Mouse (Mus musculus) ovary, adult 18-20 months (tissue): ENCODE measurements at regions not wholly inside any gene's neighbourhood (a gene's known extent, or its start where the extent isn't known, plus 50 kb on each side); places are given as distances from the start of the nearest gene placed in this dataset.

Experiments used
- DNase-seq: peaks from one replicate; pipeline ENCODE4 v3.0.0; 2022; ENCODE audit warnings: low spot score, mixed read lengths

GRCm38 (mm10) chr17:4199698-4200153 is 503.7 kb upstream of the Nox3 start:
- no peak for DNase-seq

DNA sequence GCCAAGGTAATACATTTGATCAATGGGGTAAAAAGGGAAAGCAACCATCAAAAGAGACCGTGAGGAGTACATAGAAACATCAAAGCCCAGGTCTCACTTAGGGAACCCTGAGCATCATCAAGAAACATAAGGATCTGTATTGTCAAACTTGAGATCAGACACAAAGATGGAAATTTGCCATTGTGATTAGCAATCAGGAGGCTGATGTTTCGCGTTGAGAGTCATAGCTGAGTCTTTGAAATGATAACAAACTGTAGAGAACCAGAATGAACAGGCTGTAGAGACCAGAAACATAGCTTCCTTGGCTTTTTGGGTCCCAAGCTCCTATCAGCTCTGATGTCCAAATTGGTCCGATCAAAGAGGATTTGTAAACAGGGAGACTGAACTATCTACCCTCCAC is 505.2 kb upstream of the Nox3 start:
- no peak for DNase-seq

DNA sequence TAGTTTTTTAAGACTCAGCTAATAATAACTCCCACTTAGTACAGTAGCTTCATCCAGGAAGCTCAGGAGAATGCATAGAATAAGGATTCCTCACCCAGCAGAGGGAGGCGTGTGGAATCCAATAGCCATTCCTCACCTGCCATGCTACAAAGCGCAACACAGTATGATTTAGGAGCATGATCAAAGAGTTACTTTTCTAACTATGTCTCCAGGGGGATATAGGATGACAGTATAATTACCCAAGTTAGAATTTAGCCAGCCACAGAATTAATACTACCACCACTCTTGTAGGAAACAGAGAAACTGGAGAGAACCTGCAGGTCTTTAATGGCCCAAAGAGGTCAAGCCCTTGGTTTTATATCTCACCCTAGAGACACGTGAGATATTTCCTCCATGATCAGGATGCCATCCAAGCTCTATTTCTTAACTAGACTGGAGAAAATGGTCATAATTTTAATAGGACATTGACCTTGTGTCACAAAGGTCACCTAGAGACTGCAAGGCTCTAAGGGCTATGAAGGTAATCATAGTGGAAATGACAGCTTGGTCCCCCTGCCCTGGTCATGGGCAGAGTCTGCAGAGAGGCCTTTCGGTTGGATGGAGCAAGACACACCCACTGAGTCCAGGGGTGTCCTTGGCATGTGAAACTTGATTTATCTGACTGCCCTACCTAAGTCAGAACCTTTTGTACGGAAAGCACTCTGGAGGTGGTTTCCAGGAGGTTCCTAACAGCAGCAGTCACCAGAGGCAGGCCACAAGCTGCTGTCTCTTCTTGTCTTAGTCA is 512.3 kb upstream of the Nox3 start:
- no peak for DNase-seq

DNA sequence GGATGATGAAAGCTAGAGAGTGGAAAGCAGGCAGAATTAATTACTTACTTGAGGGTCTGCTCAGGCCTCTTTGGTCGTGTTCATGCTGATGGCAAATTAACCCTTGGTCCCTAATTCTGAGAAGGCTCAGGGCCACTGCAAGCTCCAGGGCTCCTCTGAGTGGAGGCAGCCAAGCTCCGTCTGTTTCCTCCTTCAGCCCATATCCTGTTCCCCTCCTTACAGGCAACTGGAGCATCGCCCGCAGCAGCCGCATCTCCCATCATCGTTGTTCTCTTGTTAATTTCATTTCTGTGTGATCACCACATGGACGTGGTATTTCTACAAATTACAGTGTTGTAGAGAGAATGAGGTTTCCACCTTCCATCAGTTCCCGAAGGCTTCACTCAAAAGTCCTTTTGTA is 513.6 kb upstream of the Nox3 start:
- DNase-seq, result no peak

- DNase-seq, result no peak
Measured at GRCm38 (mm10) chr17:4212586-4212985, 516.5 kb upstream of the Nox3 start.

GRCm38 (mm10) chr17:4214970-4215369 is 518.9 kb upstream of the Nox3 start:
- no peak for DNase-seq

- no peak for DNase-seq
Measured at GRCm38 (mm10) chr17:4216203-4216602, 520.1 kb upstream of the Nox3 start.

DNA sequence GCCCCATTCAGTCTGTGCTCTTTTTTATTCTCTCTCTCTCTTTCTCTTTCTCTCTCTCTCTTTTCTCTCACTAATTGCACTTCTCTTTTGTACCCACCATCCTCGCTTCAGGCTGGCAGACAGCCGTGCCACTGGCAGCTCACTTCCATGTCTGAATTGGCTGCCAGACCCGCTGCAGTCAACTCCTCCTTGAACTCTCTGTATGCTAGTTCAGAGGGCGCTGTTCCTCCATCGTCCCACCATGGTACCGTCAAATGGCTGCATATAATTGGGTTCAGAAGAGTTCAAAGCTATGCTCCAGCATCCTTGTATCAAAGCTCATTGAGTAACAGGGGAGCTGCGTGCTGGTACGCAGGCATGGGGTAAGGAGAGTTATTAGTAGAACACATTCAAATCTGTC is 520.7 kb upstream of the Nox3 start:
- no peak for DNase-seq

GRCm38 (mm10) chr17:4220661-4221360 is 524.8 kb upstream of the Nox3 start:
- no peak for DNase-seq

GRCm38 (mm10) chr17:4227889-4228288 is 531.8 kb upstream of the Nox3 start:
- no peak for DNase-seq

DNA sequence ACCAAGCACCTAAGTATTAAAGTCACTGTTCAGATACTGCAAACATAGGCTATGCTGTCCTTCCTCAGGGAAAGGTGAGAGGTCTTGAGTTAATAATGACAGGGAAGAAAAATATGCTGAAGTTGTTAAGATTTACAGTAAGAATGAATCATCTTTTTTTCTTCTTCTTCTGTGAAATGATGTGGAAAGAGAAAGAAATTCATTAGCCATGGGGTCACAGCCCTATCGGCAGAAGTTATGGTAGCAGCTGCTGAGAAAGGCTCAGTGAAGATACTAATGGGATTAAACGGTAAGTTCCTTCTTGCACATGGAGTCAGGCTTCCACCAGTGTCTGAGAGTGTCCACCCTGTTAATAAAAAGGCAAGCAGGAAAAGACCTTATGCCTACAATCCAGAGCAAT is 533.9 kb upstream of the Nox3 start:
- DNase-seq, result no peak

- no peak for DNase-seq
Measured at GRCm38 (mm10) chr17:4250476-4250875, 554.4 kb upstream of the Nox3 start.

DNA sequence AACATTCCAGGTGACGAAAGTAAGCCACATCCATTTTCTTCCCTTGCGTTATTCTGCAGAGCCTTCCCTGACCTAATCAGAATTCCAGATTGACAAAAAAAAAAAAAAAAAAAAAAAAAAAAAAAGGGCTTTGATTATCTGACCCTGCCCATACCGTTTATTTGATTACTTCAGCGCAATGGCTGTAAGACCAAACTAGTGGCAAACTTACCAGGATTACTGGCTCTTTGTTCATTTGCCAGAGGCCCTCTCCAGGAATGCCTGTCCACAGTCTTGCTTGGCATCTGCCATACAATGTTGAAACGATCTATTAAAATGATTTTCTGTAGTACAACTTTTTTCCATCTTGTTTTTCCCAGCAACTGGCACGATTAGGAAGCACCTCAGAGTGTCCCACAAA is 569.4 kb upstream of the Nox3 start:
- no peak for DNase-seq

DNA sequence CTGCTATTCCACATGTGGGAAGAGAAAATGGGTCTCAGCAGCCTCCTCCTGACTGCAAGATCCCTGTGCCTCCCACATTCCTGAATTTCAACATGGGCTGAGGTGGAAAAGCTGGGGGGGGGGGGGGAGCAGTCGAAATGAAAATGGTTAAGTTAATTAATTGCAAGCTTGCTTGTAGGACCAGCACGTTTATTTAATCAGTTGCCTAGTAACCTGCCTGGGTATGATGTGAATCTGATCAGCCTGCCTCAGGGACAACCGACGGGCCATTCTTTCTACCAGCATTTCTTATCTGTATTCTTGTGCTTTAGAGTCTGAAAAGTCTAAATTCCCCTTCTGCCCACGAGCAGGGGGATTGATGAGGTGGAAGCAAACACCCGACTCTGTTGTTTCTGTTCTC is 569.9 kb upstream of the Nox3 start:
- DNase-seq, result no peak

DNA sequence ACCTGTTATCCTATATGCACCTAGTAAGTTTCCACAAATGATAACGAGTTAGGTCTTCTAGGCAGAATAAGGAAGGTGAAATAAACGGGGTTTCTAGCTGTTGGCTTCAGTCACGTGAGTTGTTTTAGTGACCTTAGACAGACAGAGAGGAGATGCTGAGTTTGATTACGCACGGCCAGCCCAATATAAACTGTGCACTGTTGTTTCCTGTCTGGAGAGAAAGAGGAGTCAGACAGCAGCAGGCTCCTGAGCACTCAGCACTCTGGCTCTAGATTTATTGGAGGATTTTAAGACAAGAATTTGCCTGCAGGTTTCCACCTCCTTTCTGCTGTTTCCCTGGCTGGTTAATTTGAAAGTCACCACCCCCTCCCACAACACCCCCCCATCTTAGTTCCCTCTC is 570.4 kb upstream of the Nox3 start:
- no peak for DNase-seq

DNA sequence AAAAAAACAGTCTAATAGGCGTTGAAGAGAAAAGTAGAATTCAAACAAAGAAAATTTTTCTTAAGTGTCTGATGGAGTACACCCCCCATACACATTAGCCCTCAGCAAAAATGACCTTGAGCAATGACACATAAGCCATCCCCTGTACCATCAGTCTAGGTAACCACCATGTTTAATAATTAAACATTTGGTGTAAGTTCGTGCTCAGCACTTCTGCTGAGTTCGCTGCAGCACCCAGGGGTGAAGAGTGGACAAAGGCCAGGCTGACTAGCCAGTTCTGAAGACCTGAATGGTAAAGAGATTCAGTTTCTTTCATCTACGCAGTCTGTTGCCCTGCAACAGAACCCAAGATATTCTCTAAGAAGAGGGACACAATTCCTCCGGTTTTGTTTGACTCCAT is 572.3 kb upstream of the Nox3 start:
- DNase-seq, result no peak

DNA sequence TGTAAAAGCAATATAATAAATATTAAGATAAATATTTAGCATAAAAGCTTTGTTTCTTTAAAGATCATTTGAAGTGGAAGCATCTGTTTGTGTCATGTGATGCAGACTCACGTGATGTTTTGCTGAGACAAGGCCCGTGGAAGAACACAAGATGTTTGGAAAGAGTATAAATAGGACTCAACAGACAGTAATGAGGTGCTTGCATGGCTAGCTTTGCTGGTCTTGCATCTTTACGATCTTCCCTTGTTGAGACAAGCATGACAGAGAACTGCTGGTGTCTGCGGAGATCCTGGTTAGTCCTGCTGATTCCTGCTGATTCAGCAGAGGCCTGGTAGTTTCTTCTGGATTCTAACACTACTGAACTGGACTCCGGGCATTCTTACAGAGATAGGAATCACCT is 576.4 kb upstream of the Nox3 start:
- DNase-seq, result no peak

DNA sequence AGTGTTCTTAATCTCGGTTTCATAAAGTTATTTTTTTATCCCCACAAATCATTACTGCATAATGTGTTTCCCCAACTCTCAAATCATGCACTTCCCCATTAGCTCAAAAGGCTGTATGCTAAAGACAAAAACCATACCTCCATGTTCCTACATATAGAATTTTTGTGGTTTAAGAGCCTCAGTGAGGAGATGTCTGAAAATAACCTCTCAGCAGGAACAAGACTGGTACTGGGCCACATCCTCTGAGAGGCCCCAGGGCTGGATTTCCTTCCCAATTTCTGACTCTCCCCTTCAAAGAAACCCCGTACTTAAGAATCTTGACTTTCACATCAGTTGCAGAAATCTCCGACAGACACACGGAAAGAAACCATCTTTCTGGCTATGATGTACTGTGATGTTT is 580.7 kb upstream of the Nox3 start:
- no peak for DNase-seq

GRCm38 (mm10) chr17:4278239-4278827 is 582.3 kb upstream of the Nox3 start:
- DNase-seq, result no peak

DNA sequence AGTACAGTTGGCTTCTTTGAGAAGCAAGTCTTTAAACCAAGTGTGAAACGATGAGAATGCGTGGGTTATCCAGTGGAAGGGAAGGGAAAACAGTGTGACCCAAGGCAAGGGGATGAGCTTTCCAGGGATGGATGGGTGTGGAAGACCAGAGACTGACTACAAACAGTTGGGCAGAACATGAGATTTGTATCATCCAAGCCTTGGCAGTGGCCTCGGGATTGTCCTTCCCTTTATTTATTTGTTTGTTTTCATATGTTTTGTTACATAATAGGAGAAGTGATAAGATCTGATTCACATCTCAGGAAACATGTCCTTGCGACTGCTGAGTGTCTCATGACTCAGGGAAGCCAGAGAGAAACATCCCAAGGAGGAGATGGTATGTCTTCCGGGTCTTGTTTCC is 585.4 kb upstream of the Nox3 start:
- no peak for DNase-seq

DNA sequence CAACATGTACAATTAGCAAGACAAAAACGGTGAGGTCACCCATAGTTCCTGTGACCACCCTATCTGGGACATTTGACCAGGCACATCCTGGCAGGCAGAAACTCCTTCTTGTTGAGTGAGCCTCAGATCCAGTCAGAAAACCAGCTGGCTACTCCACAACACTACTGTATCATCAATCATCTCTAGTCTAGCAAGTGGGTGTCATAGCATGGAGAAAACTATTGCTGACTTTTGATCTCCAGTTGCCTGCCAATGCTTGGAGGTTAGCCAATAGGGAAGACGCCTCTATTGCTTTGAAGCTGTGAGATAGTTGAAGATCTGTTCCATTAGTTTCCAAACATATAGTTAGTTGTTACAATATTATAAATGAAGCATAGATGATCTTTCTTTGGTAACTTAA is 595.4 kb upstream of the Nox3 start:
- DNase-seq, result no peak

GRCm38 (mm10) chr17:4296521-4297155 is 600.6 kb upstream of the Nox3 start:
- DNase-seq, result no peak

DNA sequence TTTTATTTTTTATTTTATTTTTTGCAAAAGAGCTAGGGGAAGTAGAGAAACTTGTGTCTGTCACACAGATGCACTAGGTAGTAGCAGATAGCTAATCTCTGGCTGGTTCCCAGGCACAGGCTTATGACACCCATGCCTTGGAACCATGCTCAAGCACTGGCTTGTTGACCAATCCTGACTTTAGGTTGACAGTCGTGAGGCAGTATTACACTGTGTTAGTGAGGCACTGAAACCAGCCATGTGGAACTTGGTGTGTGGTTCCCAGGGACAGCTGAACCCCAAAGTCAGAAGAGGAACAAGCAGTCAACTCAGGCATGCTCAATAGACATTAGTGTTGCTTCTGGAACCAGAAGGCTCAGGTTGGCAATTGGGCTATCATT is 601.1 kb upstream of the Nox3 start:
- no peak for DNase-seq
